Mouse (Mus musculus) adrenal gland, postnatal 10 days (tissue): ENCODE measurements around the gene Gm12394. TPM values are rescaled to one million over a fixed set of nuclear protein-coding genes. Genes with fewer than 3 reads are reported as not detected.
A peak's percentile ranks its signal among the peaks of the same experiment; 100 is the strongest.
"Not testable (repeated sequence)": the region's sequence is repeated elsewhere in the genome, so short reads cannot be mapped to it uniquely, and the experiment has no call there.

Experiments
- DNase-seq: peaks from one replicate; pipeline ENCODE4 v3.0.0; 2021; ENCODE audit warnings: mixed read lengths
- long read RNA-seq, 2 experiments: library from polyadenylated mRNA; stranded (forward); transcript quantifications; one replicate each; pipeline ENCODE4 v2.0.0; 2021
- total RNA-seq, 2 experiments: library from RNA; stranded (reverse); gene quantifications; 2 replicates each; pipeline ENCODE4 v1.2.3; 2021

The Gm12394 gene
- total RNA-seq = not detected
- long read RNA-seq, experiment 1 = 0 reads
- long read RNA-seq, experiment 2 = 0 reads

- not testable (repeated sequence) for DNase-seq
These were observed at the start of gene Gm12394 for GRCm38 (mm10) chr4:42856671-42857070. Gene Gm12394, minus strand, starts transcription at chr4:42856771.

GRCm38 (mm10) chr4:42904966-42905365 lies 48.4 kb upstream of the Gm12394 start:
- no peak for DNase-seq

- DNase-seq = no peak
These were observed 48.0 kb upstream of the Gm12394 start for GRCm38 (mm10) chr4:42904523-42904922.

GRCm38 (mm10) chr4:42903942-42904341 lies 47.4 kb upstream of the Gm12394 start:
- DNase-seq = no peak

GRCm38 (mm10) chr4:42902730-42903129 lies 46.2 kb upstream of the Gm12394 start:
- no peak for DNase-seq

- DNase-seq = peak; percentile 34
These were observed 45.6 kb upstream of the Gm12394 start for GRCm38 (mm10) chr4:42902174-42902573.

- no peak for DNase-seq
These were observed 44.3 kb upstream of the Gm12394 start for GRCm38 (mm10) chr4:42900878-42901277.

- no peak for DNase-seq
These were observed 42.3 kb upstream of the Gm12394 start for GRCm38 (mm10) chr4:42898914-42899313.

- no peak for DNase-seq
These were observed 38.5 kb upstream of the Gm12394 start for GRCm38 (mm10) chr4:42895118-42895517.

GRCm38 (mm10) chr4:42891176-42891575 lies 34.6 kb upstream of the Gm12394 start:
- no peak for DNase-seq

GRCm38 (mm10) chr4:42888806-42889205 lies 32.2 kb upstream of the Gm12394 start:
- no peak for DNase-seq

- DNase-seq = no peak
These were observed 30.4 kb upstream of the Gm12394 start for GRCm38 (mm10) chr4:42886926-42887325.

GRCm38 (mm10) chr4:42880677-42880948 lies 24.0 kb upstream of the Gm12394 start:
- DNase-seq = no peak

- no peak for DNase-seq
These were observed 23.5 kb upstream of the Gm12394 start for GRCm38 (mm10) chr4:42879829-42880676.

- DNase-seq = no peak
These were observed 21.1 kb upstream of the Gm12394 start for GRCm38 (mm10) chr4:42877657-42878056.

- DNase-seq = peak; percentile 60
These were observed 20.2 kb upstream of the Gm12394 start for GRCm38 (mm10) chr4:42876586-42877291.

- no peak for DNase-seq
These were observed 17.6 kb upstream of the Gm12394 start, which contains the start of gene Fam205c for GRCm38 (mm10) chr4:42874134-42874533. Gene Fam205c, minus strand, starts transcription at chr4:42874234.

- no peak for DNase-seq
These were observed 16.3 kb upstream of the Gm12394 start for GRCm38 (mm10) chr4:42872746-42873435.

- no peak for DNase-seq
These were observed 15.6 kb upstream of the Gm12394 start for GRCm38 (mm10) chr4:42872151-42872550.

GRCm38 (mm10) chr4:42870748-42871147 lies 14.2 kb upstream of the Gm12394 start:
- DNase-seq = no peak

GRCm38 (mm10) chr4:42868193-42868592 lies 11.6 kb upstream of the Gm12394 start:
- no peak for DNase-seq

- no peak for DNase-seq
These were observed 10.8 kb upstream of the Gm12394 start for GRCm38 (mm10) chr4:42867390-42867789.

- not testable (repeated sequence) for DNase-seq
These were observed 6.9 kb upstream of the Gm12394 start for GRCm38 (mm10) chr4:42863487-42863886.
